Mouse (Mus musculus) heart, postnatal 0 days (tissue): Measurements from ENCODE around the gene Mtf2. TPM values are rescaled to one million over a fixed set of nuclear protein-coding genes. Genes with fewer than 3 reads are reported as not detected.

Experiments used
- ATAC-seq: fragments of 200-750 bp; cut with Nextera tagmentation; 2 replicates; pipeline ENCODE4 v1.8.0; 2017; ENCODE audit warnings: low read depth, moderate number of reproducible peaks, moderate library complexity; ENCODE audit not compliant: insufficient read depth
- DNase-seq: peaks from one replicate; pipeline ENCODE4 v3.0.0-alpha.2; 2016; ENCODE audit warnings: low spot score
- H3K27ac ChIP-seq: fragments of 300-500 bp; sonication (generic); 2 replicates; pipeline ENCODE4 v1.5.1; 2014; ENCODE audit warnings: low read depth, mild to moderate bottlenecking
- H3K27me3 ChIP-seq: fragments of 300-500 bp; sonication (generic); 2 replicates; pipeline ENCODE4 v1.6.1; 2014; ENCODE audit warnings: low read length, mixed read lengths; ENCODE audit not compliant: control insufficient read depth, insufficient read depth
- H3K36me3 ChIP-seq: fragments of 300-500 bp; sonication (generic); replicated peaks from 2 replicates; pipeline ENCODE4 v1.6.1; 2014; ENCODE audit warnings: low read length, mixed read lengths; ENCODE audit not compliant: control insufficient read depth, insufficient read depth
- H3K4me1 ChIP-seq: fragments of 300-500 bp; sonication (generic); 2 replicates; pipeline ENCODE4 v1.6.1; 2014; ENCODE audit warnings: antibody characterized with exemption; ENCODE audit not compliant: control insufficient read depth, insufficient read depth
- H3K4me2 ChIP-seq: fragments of 300-500 bp; sonication (generic); 2 replicates; pipeline ENCODE4 v1.6.1; 2014; ENCODE audit warnings: low read depth, mild to moderate bottlenecking, low read length, moderate library complexity
- H3K4me3 ChIP-seq: fragments of 300-500 bp; sonication (generic); 2 replicates; pipeline ENCODE4 v1.5.1; 2014; ENCODE audit warnings: low read depth, low read length
- H3K9ac ChIP-seq: fragments of 300-500 bp; sonication (generic); replicated peaks from 2 replicates; pipeline ENCODE4 v1.6.1; 2014; ENCODE audit warnings: low read depth, low read length, mixed read lengths
- H3K9me3 ChIP-seq: fragments of 300-500 bp; sonication (generic); replicated peaks from 2 replicates; pipeline ENCODE4 v1.6.1; 2016; ENCODE audit warnings: low read length; ENCODE audit not compliant: control insufficient read depth
- CTCF ChIP-seq: IDR thresholded peaks from 2 replicates; pipeline ENCODE4 v1.5.1; 2016; ENCODE audit warnings: antibody characterized with exemption, control low read depth, low read depth
- EP300 ChIP-seq: IDR thresholded peaks from 2 replicates; pipeline ENCODE4 v1.6.1; 2016; ENCODE audit warnings: antibody characterized with exemption, low read depth
- WGBS: fragments of 180-500 bp; shearing (Covaris S2); extraction: QIAGEN DNeasy Blood & Tissue Kit; methylation state at CpG from one replicate; pipeline ENCODE4 v1.1.7; 2014; 5-methylcytosine and 5-hydroxymethylcytosine counted together
- polyA plus RNA-seq: library from polyadenylated mRNA; unstranded; fragments of >200 nt; fragmentation: Nextera tagmentation; extraction: Ambion mirVana; gene quantifications from 2 replicates; pipeline ENCODE4 v1.2.1, GENCODE M21; 2015
- total RNA-seq: library from RNA; depleted of rRNA; stranded (reverse); fragments of >200 nt; gene quantifications from 2 replicates; pipeline ENCODE4 v1.2.3, GENCODE M21; 2014; ENCODE audit warnings: low replicate concordance

Mtf2 gene
- total and polyA plus RNA-seq, 2 experiments from 2014 or later = 20.2 to 38.1 TPM

- no peak overlapping the region for H3K27ac ChIP-seq
- no peak overlapping the region for H3K4me3 ChIP-seq
- TF ChIP-seq EP300 = no peak
- peak; percentile 38 for TF ChIP-seq CTCF
- H3K4me1 ChIP-seq = 0 out of 2 replicates have a peak, but pooled peaks cover 3% of the 10 kb centered on the region
- DNase-seq = no peak
- no peaks in the 10 kb centered on the region for H3K9me3 ChIP-seq
- H3K4me2 ChIP-seq = no peak overlapping the region
- no peak overlapping the region for H3K9ac ChIP-seq
- no peak for ATAC-seq
- H3K27me3 ChIP-seq = no peaks in the 10 kb centered on the region
- 69% methylated on average over 2 of the region's 2 CpGs for whole genome bisulfite sequencing
- no peaks in the 10 kb centered on the region for H3K36me3 ChIP-seq
Observed at GRCm38 (mm10) chr5:108029968-108030367, 35.5 kb upstream of the Mtf2 start.

- no peak for DNase-seq
- 0 out of 2 replicates have a peak, but pooled peaks cover 3% of the 10 kb centered on the region for H3K4me1 ChIP-seq
- no peaks in the 10 kb centered on the region for H3K36me3 ChIP-seq
- no peak overlapping the region for H3K4me2 ChIP-seq
- no peak overlapping the region for H3K4me3 ChIP-seq
- ATAC-seq = no peak
- 81% methylated on average over 4 of the region's 4 CpGs for WGBS
- H3K9me3 ChIP-seq = no peaks in the 10 kb centered on the region
- no peak overlapping the region for H3K27ac ChIP-seq
- TF ChIP-seq CTCF (no peak), EP300 (no peak)
- H3K9ac ChIP-seq = no peak overlapping the region
- H3K27me3 ChIP-seq = no peaks in the 10 kb centered on the region
Observed at GRCm38 (mm10) chr5:108031267-108031666, 34.2 kb upstream of the Mtf2 start.

- Histone ChIP-seq H3K27ac (no peak overlapping the region), H3K27me3 (no peaks in the 10 kb centered on the region), H3K4me2 (no peak overlapping the region), H3K9me3 (no peaks in the 10 kb centered on the region), H3K4me3 (no peak overlapping the region), H3K4me1 (no peaks in the 10 kb centered on the region), H3K9ac (no peak overlapping the region), H3K36me3 (no peaks in the 10 kb centered on the region)
- DNase-seq = peak; percentile 68
- ATAC-seq = no peak
- TF ChIP-seq CTCF (peak; percentile 69), EP300 (no peak)
- WGBS = 33% methylated on average over 3 of the region's 4 CpGs
Observed at GRCm38 (mm10) chr5:108034194-108034593, 31.3 kb upstream of the Mtf2 start.

GRCm38 (mm10) chr5:108035523-108035922, 30.0 kb upstream of the Mtf2 start:
- Histone ChIP-seq H3K27ac (no peak overlapping the region), H3K4me2 (no peak overlapping the region), H3K4me1 (no peaks in the 10 kb centered on the region), H3K4me3 (no peak overlapping the region), H3K9me3 (no peaks in the 10 kb centered on the region), H3K9ac (no peak overlapping the region), H3K27me3 (no peaks in the 10 kb centered on the region), H3K36me3 (no peaks in the 10 kb centered on the region)
- TF ChIP-seq EP300 = no peak
- TF ChIP-seq CTCF = no peak
- WGBS = 17% methylated on average over 2 of the region's 2 CpGs
- DNase-seq (no peak), ATAC-seq (no peak)

DNA sequence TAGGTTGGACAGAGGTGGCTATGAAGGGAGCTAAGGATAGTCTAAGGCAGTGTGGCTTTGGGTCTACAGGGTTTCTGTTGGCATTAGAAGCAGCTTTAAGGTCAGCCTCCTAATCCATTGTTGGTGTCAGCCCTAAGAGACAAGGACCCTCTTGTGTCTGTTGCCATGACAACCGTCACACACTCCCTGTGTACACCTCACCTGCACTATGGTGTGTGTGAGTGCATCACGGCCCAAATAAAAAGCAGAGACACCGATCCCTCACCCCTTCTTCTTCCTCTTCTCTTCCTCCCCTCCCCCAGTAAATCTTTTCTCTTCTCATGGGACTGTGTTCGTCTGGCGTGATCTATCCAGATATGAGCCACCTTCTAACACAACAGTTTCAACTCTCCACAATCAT, 23.4 kb upstream of the Mtf2 start:
- WGBS = 91% methylated on average over 5 of the region's 5 CpGs
- no peaks in the 10 kb centered on the region for H3K9me3 ChIP-seq
- TF ChIP-seq CTCF (no peak), EP300 (no peak)
- DNase-seq (no peak), ATAC-seq (no peak)
- H3K27ac ChIP-seq = no peak overlapping the region
- H3K9ac ChIP-seq = no peak overlapping the region
- H3K27me3 ChIP-seq = no peaks in the 10 kb centered on the region
- no peak overlapping the region for H3K4me3 ChIP-seq
- no peaks in the 10 kb centered on the region for H3K36me3 ChIP-seq
- no peaks in the 10 kb centered on the region for H3K4me1 ChIP-seq
- no peak overlapping the region for H3K4me2 ChIP-seq

GRCm38 (mm10) chr5:108043908-108044307, 21.6 kb upstream of the Mtf2 start:
- no peak overlapping the region for H3K27ac ChIP-seq
- no peak overlapping the region for H3K9ac ChIP-seq
- H3K27me3 ChIP-seq = no peaks in the 10 kb centered on the region
- no peak overlapping the region for H3K4me3 ChIP-seq
- DNase-seq (no peak), ATAC-seq (no peak)
- TF ChIP-seq CTCF = no peak
- TF ChIP-seq EP300 = no peak
- WGBS = 64% methylated on average over 1 of the region's 1 CpGs
- no peak overlapping the region for H3K4me2 ChIP-seq
- no peaks in the 10 kb centered on the region for H3K36me3 ChIP-seq
- no peaks in the 10 kb centered on the region for H3K4me1 ChIP-seq
- H3K9me3 ChIP-seq = no peaks in the 10 kb centered on the region
